Mouse (Mus musculus) liver, embryonic 14.5 days (tissue): ENCODE measurements at regions not wholly inside any gene's neighbourhood (a gene's known extent, or its start where the extent isn't known, plus 50 kb on each side); places are given as distances from the start of the nearest gene placed in this dataset.

Experiments used
- ATAC-seq: fragments of 200-750 bp; cut with Nextera tagmentation; 2 replicates; pipeline ENCODE4 v1.8.0; 2017; ENCODE audit warnings: moderate number of reproducible peaks, mild to moderate bottlenecking, moderate library complexity; ENCODE audit not compliant: insufficient read depth
- DNase-seq, 3 experiments: peaks; one replicate each; pipeline ENCODE4 v3.0.0-alpha.2; 2012 to 2013; ENCODE audit warnings: low read depth in 3 of 3, low spot score in 3 of 3
- H3K27ac ChIP-seq: fragments of 300-500 bp; sonication (generic); 2 replicates; pipeline ENCODE4 v1.5.1; 2014; ENCODE audit warnings: moderate library complexity, mild to moderate bottlenecking, control low read depth, inconsistent platforms
- H3K27me3 ChIP-seq: fragments of 300-500 bp; sonication (generic); 2 replicates; pipeline ENCODE4 v1.6.1; 2014; ENCODE audit warnings: mild to moderate bottlenecking, low read length, moderate library complexity; ENCODE audit not compliant: control insufficient read depth, insufficient read depth
- H3K36me3 ChIP-seq: fragments of 300-500 bp; sonication (generic); replicated peaks from 2 replicates; pipeline ENCODE4 v1.6.1; 2014; ENCODE audit warnings: low read depth; ENCODE audit not compliant: control insufficient read depth, insufficient read depth
- H3K4me1 ChIP-seq, 2 experiments: fragments of 200-500 bp in 1 of 2; fragments of 300-500 bp in 1 of 2; sonication (generic) in 1 of 2; replicated peaks; 2 replicates each; pipeline ENCODE4 v1.6.1; 2012 to 2014; ENCODE audit warnings: antibody characterized with exemption in 1 of 2, inconsistent platforms in 1 of 2, low read length in 1 of 2; ENCODE audit not compliant: control insufficient read depth in 2 of 2, insufficient read depth in 2 of 2
- H3K4me2 ChIP-seq: fragments of 300-500 bp; sonication (generic); 2 replicates; pipeline ENCODE4 v1.6.1; 2014; ENCODE audit warnings: low read depth, mild to moderate bottlenecking, control low read depth, moderate library complexity
- H3K4me3 ChIP-seq, 2 experiments: fragments of 200-500 bp in 1 of 2; fragments of 300-500 bp in 1 of 2; sonication (generic) in 1 of 2; 2 replicates each; pipeline ENCODE4 v1.5.1; 2012 to 2014; ENCODE audit warnings: low read depth in 2 of 2, low read length in 2 of 2, mild to moderate bottlenecking in 2 of 2, control low read depth in 1 of 2, inconsistent platforms in 1 of 2, moderate library complexity in 1 of 2; ENCODE audit not compliant: insufficient read depth in 1 of 2
- H3K9ac ChIP-seq: fragments of 300-500 bp; sonication (generic); replicated peaks from 2 replicates; pipeline ENCODE4 v1.6.1; 2014; ENCODE audit warnings: mild to moderate bottlenecking, control low read depth, moderate library complexity
- H3K9me3 ChIP-seq: fragments of 300-500 bp; sonication (generic); 2 replicates; pipeline ENCODE4 v1.6.1; 2016; ENCODE audit warnings: low read length, mixed read lengths; ENCODE audit not compliant: control insufficient read depth
- CTCF ChIP-seq: IDR thresholded peaks from 2 replicates; pipeline ENCODE4 v1.5.1; 2016; ENCODE audit warnings: antibody characterized with exemption, low read depth, control low read depth
- EP300 ChIP-seq: IDR thresholded peaks from 2 replicates; pipeline ENCODE4 v1.6.1; 2016; ENCODE audit warnings: antibody characterized with exemption, low read depth
- WGBS: fragments of 180-500 bp; shearing (Covaris S2); extraction: QIAGEN DNeasy Blood & Tissue Kit; methylation state at CpG from one replicate; pipeline ENCODE4 v1.1.7; 2014; ENCODE audit not compliant: insufficient replicate concordance; 5-methylcytosine and 5-hydroxymethylcytosine counted together

DNA sequence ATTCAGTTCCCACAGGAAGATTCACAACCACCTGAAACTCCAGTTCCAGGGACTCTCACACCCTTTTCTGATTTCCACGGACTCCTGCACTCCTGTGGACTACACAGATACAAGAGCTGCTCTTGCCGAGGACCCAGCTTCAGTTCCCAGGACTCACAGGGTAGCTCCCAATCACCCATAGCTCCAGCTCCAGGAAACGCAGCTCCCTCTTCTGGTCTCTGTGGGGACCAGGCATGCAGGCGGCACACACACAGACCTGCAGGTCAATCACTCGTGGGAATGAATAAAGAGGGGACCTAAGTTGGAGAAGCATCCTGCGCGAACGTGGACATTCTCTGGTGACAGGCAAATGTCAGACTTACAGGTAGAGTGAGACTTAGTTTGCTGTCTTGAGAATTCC is 214.3 kb upstream of the Rgma start:
- H3K4me3 ChIP-seq = no peak overlapping the region
- 62% methylated on average over 8 of the region's 8 CpGs for whole genome bisulfite sequencing
- H3K27me3 ChIP-seq = no peaks in the 10 kb centered on the region
- H3K9me3 ChIP-seq = no peaks in the 10 kb centered on the region
- no peaks in the 10 kb centered on the region for H3K4me1 ChIP-seq
- no peaks in the 10 kb centered on the region for H3K36me3 ChIP-seq
- no peak overlapping the region for H3K4me2 ChIP-seq
- no peak overlapping the region for H3K9ac ChIP-seq
- H3K27ac ChIP-seq = no peak overlapping the region
- TF ChIP-seq CTCF (no peak), EP300 (no peak)
- ATAC-seq (no peak), DNase-seq (no peak)

DNA sequence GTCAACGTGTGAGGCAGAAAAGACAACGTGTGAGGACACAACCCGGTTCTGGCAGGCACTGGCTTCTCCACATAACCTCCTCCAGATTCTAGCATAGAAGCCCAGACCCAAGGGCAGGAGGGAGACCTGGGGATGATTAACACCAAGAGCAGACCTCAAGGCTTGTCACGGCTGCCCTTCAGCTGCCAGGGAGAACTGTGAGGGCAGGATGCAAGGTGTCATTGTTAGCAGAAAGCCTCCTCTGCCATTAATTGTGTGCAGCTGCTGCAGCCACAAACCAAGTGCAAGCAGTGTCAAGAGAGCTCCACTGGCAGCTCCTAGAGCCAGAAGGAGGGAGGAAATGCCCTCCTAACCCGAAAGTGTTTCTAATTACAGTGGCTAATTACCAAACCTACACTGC is 211.6 kb upstream of the Rgma start:
- Histone ChIP-seq H3K27ac (no peak overlapping the region), H3K9ac (no peak overlapping the region), H3K4me1 (no peaks in the 10 kb centered on the region), H3K36me3 (no peaks in the 10 kb centered on the region), H3K9me3 (no peaks in the 10 kb centered on the region), H3K4me2 (no peak overlapping the region), H3K4me3 (no peak overlapping the region), H3K27me3 (no peaks in the 10 kb centered on the region)
- ATAC-seq (no peak), DNase-seq (no peak)
- 47% methylated on average over 5 of the region's 5 CpGs for WGBS
- no peak for TF ChIP-seq CTCF
- TF ChIP-seq EP300 = no peak

DNA sequence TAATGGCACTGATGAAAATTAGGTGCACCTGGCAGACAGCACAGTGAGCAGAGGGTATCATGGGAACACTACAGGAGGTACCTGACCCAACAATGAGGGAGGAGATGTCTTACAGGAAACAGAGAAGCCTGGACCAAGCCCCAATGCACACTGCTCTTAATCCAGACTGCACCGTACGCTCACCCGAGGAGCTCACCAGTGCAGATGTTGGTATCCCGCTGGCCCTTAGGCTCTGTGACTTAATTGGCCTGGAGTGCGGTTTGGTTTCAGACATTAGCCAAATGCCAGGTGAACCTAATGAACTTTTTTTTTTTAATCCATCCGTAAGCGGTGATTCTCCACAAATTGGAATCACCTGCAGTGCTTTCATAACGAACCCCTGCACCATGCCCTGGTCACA is 209.8 kb upstream of the Rgma start:
- 72% methylated on average over 8 of the region's 8 CpGs for WGBS
- TF ChIP-seq CTCF = no peak
- no peaks in the 10 kb centered on the region for H3K27me3 ChIP-seq

DNA sequence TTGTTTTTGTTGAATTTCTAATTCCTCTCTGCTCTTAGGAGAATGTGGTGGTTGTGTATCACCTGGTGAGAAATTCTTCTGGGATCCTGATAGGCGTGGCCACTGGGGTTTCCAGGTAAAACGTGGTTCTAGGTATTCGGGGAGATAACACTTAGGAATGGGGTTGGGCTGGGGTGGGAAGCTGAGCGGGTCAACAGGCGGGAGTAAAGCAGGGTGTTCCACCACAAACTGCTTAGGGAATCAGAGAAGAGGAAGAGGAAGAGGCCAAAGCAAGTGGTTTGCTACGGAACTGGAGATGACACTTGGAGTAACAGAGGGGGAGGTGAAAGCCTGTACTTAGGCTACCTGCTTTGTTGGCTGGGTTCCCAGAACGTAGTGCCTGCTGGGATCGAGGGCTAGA is 205.9 kb upstream of the Rgma start:
- no peaks in the 10 kb centered on the region for H3K27me3 ChIP-seq
- TF ChIP-seq EP300 (no peak), CTCF (no peak)
- DNase-seq (no peak), ATAC-seq (no peak)
- H3K9me3 ChIP-seq = no peaks in the 10 kb centered on the region
- H3K36me3 ChIP-seq = no peaks in the 10 kb centered on the region
- no peaks in the 10 kb centered on the region for H3K4me1 ChIP-seq
- no peak overlapping the region for H3K4me2 ChIP-seq
- WGBS = 44% methylated on average over 8 of the region's 8 CpGs
- no peak overlapping the region for H3K27ac ChIP-seq
- no peak overlapping the region for H3K4me3 ChIP-seq
- H3K9ac ChIP-seq = no peak overlapping the region

More for the DNA sequence above, 209.8 kb upstream of the Rgma start:
- ATAC-seq (no peak), DNase-seq (no peak)
- H3K4me2 ChIP-seq = no peak overlapping the region
- no peaks in the 10 kb centered on the region for H3K36me3 ChIP-seq
- H3K4me1 ChIP-seq = no peaks in the 10 kb centered on the region
- H3K27ac ChIP-seq = no peak overlapping the region
- no peak overlapping the region for H3K4me3 ChIP-seq
- H3K9ac ChIP-seq = no peak overlapping the region
- H3K9me3 ChIP-seq = no peaks in the 10 kb centered on the region

DNA sequence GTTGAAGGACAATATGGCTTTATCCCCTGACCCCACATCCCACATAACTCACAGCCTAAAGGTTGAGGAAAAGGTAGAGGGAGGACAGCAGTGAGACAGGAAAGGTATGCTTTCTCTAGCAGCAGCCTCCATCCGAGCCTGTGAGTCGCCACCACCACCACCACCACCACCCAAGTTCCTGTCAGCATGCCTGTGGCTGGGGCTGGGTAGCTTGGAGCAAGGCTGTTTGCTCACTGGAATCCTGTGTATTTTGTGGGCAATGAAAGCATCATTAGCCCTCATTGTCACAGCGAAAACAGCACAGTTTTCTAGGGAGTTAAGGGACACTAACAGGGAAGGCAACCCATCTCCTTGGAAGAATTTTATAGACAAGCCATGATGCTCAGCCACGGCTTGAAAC is 202.7 kb upstream of the Rgma start:
- no peak overlapping the region for H3K4me3 ChIP-seq
- H3K9ac ChIP-seq = no peak overlapping the region
- WGBS = 56% methylated on average over 4 of the region's 4 CpGs
- ATAC-seq = no peak
- H3K4me1 ChIP-seq = no peaks in the 10 kb centered on the region
- DNase-seq = no peak
- H3K9me3 ChIP-seq = no peaks in the 10 kb centered on the region
- H3K27me3 ChIP-seq = no peaks in the 10 kb centered on the region
- H3K4me2 ChIP-seq = no peak overlapping the region
- H3K27ac ChIP-seq = no peak overlapping the region
- no peaks in the 10 kb centered on the region for H3K36me3 ChIP-seq
- TF ChIP-seq CTCF = no peak
- TF ChIP-seq EP300 = no peak

DNA sequence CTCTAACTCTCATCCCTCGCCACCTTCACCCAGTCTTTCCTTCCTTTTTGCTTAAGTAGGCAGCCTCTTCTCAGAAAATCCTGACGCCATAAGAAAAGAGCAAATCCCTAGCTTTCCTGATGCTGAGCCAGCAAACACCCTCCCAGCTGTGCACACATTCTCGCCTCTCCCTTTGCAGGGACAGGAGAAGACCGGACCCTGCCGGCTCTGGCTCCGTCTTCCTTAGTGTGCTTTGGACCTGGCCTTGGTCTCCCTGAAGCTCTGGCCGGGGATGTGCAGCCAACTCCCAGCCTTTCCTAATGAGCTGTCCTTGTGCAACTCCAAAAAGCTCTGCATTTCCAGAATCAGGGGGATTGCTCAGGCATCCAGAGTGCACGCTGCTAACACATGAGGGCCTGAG is 191.5 kb upstream of the Rgma start:
- WGBS = 62% methylated on average over 8 of the region's 8 CpGs
- Histone ChIP-seq H3K9me3 (0 out of 2 replicates have a peak, but pooled peaks cover 3% of the 10 kb centered on the region), H3K27ac (no peak overlapping the region), H3K36me3 (no peaks in the 10 kb centered on the region), H3K4me3 (no peak overlapping the region), H3K4me1 (no peaks in the 10 kb centered on the region), H3K27me3 (no peaks in the 10 kb centered on the region), H3K4me2 (no peak overlapping the region), H3K9ac (no peak overlapping the region)
- TF ChIP-seq EP300 (no peak), CTCF (no peak)
- ATAC-seq (no peak), DNase-seq (no peak)
